Mouse (Mus musculus) gastrocnemius, postnatal 25 days (tissue): ENCODE results near the gene Midn. TPM values are rescaled to one million over a fixed set of nuclear protein-coding genes. Genes with fewer than 3 reads are reported as not detected.

Source experiments
- DNase-seq: peaks from one replicate; pipeline ENCODE4 v3.0.0; 2022
- total RNA-seq, 2 experiments: library from RNA; stranded (reverse); gene quantifications; 1 replicate in 1 of 2; 2 replicates in 1 of 2; pipeline ENCODE4 v1.2.3; 2021

The Midn gene
- total RNA-seq, 2 experiments from 2014 or later, result 33.7 to 34.8 TPM

DNA sequence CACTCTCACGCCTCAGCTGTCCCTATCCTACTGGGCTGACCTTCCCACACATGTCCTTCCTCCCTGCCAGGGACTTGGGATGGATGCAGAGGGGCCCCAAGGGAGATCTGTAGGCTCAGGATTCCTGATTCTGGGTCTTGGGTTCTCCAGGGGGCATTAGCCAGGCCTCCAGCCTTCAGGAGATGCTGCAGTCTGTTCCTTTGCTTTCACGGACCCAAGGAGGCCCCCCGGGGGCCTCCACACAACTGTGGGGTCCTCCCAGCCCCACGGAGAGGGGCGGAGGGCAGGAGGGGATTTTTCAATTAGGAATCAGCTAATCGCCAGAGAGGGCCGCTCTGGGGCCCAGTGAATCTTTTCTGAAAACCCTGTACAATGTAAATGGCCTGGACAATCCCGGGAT is 46.4 kb downstream of the Midn start:
- no peak for DNase-seq

- no peak for DNase-seq
These were observed 48.1 kb downstream of the Midn start for GRCm38 (mm10) chr10:80196167-80196566.

DNA sequence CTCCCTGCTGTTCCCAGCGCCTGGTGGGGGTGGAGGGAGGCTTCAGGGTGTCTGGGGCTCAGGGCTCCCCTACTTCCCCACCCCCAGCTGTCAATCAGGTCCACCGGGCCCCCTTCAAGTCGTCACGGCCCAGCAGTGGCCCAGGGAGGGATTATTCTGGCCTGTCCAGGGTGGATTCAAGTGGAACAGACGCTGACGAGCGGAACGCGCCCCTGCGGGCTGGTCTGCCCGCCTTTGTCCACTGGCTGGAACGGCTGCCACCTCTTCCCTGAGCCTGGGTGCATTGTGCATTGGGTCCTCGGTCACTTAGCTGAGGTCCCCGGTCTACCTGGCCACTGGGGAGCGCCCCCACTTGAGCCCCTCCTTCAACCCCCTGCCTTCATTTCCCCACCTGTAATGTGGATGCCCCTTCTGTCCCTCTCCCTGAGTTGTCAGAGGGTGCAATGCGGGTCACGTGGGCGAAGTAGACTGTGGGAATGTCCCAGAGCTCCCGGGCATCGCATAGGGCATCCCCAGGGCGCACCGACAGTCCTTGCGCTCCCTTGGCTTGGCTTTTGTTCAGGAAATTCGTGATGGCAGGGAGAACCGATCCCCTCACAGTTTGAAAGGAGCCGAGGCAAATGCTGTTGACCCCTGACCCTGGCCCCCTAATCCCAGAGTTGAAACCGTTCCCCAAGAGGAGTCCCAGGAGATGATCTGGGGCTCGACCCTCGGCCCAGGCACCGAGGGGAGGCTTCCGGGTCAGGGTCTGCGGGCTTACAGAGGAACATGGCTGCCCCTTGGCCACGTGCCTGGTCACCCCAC is 48.9 kb downstream of the Midn start:
- DNase-seq, result no peak

DNA sequence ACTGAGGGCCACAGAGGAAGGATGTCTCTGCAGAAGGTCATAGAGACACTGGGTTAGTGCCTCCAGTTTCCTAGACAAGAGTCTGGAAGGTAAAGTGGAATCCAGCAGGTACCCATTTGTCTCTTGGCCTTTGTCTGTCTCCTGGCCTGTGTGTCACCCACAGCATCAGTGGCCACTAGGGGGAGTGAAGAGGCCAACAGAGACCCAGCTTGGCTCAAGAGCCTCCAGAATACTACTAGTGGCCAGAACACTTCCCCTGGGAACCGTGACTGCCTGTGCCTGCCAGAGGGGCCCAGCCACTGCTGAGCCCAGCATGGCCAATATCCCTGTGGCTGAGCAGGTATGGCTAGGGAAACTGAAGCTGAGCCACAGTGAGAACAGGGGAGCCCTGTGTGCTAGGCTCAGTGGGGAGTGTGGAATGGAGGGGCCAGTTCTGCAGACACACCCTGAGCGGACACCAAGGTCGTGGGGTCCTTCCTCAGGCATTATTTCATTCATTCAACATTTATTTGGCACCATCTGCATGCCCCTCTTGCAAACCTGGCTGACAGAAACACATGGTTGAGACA is 51.5 kb downstream of the Midn start:
- DNase-seq, result peak; percentile 69

DNA sequence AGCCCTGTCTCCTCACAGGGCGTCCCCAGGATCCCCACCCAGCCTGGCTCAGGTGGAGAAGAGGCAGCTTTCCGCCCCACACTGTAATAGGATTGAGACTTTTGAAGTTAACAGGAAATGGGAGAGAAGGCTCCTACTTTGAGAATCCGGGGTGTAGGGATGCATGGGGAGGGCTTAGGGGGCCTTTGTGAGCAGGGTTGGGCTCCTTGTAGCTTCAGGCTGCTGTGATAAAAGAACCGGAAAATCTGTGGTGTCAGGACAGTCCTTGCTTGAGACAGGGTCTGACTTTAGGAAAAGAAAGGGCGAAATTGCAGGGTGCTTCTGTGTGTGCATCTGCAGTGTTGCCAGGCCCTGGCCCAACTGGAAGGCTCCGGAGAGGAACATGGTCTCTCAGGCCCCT is 52.4 kb downstream of the Midn start:
- no peak for DNase-seq

DNA sequence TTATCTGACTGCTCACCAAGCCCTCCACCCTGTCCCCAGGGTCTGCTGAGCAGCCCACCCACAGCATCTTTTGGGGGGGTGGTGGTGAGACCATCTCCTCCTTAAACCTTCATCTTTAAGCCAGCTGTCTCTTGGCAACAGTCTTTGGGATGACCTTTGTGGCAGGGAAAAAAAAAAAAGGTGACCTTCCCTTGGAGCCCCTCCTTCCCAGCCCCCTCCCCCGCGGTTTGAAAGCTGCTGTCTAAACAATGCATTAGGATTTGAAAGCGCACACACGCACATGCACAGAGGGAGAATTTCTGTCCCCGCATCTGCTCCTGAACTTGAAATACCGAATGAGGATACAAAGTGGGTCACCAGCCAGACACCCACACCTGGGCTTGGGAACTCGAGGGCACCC is 56.0 kb downstream of the Midn start:
- DNase-seq, result no peak

DNA sequence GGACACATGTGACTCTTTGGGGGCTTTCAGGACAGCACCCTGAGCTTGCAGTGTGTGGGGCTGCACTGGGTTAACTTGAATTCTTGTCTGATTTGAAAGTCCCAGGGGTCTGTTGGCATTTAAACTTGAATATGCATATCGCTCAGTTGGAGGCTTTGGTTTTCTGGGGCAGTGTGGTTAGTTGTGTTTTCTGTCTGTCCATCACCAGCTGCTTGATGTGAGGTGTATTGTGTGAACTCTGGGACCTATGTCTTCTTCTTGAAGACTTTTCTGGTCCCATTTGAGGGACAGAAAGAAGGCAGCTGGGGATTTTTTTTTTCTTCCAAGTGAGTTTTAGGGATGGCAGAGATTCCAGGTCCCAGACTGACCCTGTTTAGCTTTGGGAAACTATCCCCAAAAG is 59.1 kb downstream of the Midn start:
- no peak for DNase-seq

GRCm38 (mm10) chr10:80207676-80208075 is 59.6 kb downstream of the Midn start:
- no peak for DNase-seq

Other genes starting within 250 kb of the Midn start
- gene Med16, start 239.3 kb upstream of the Midn start, total RNA-seq, result 10 to 100 TPM; 29.2 to 34.4 TPM
- not detected for gene Gm26602, start 237.4 kb upstream of the Midn start, total RNA-seq
- under 1 TPM; 0.18 to 0.29 TPM for gene Kiss1r, start 231.3 kb upstream of the Midn start, total RNA-seq
- 100 to 1,000 TPM; 103 to 113 TPM for gene R3hdm4, start 227.1 kb upstream of the Midn start, total RNA-seq
- 1 to 10 TPM; 2.4 to 2.8 TPM for gene Arid3a, start 221.2 kb upstream of the Midn start, total RNA-seq
- gene Wdr18, start 188.1 kb upstream of the Midn start, total RNA-seq, result 10 to 100 TPM; 16.4 to 18.0 TPM
- gene Grin3b, start 177.6 kb upstream of the Midn start, total RNA-seq, result not detected
- gene Tmem259, start 163.9 kb upstream of the Midn start, total RNA-seq, result 10 to 100 TPM; 70.1 to 80.6 TPM
- gene Cnn2, start 159.7 kb upstream of the Midn start, total RNA-seq, result 1 to 10 TPM; 8.5 to 9.4 TPM
- 1 to 10 TPM; 4.9 to 5.7 TPM for gene Abca7, start 151.8 kb upstream of the Midn start, total RNA-seq
- 1 to 10 TPM; 1.0 to 2.1 TPM for gene Arhgap45, start 131.6 kb upstream of the Midn start, total RNA-seq
- gene Polr2e, start 108.5 kb upstream of the Midn start, total RNA-seq, result 10 to 100 TPM; 43.2 to 45.5 TPM
- 100 to 1,000 TPM; 527 to 618 TPM for gene Gpx4, start 101.1 kb upstream of the Midn start, total RNA-seq
- gene Sbno2, start 42.7 kb upstream of the Midn start, total RNA-seq, result 1 to 10 TPM; 5.6 to 6.7 TPM
- gene Stk11, start 32.5 kb upstream of the Midn start, total RNA-seq, result 100 to 1,000 TPM in 1 of 2 experiments, 10 to 100 TPM in 1; 99.8 to 120 TPM
- 100 to 1,000 TPM; 634 to 665 TPM for gene Atp5d, start 9.6 kb upstream of the Midn start, total RNA-seq
- gene Cbarp, start 7.4 kb upstream of the Midn start, total RNA-seq, result 1 to 10 TPM; 1.2 to 1.6 TPM
- 10 to 100 TPM; 17.3 to 21.4 TPM for gene Cirbp, start 17.7 kb downstream of the Midn start, total RNA-seq
- gene 1600002K03Rik, start 24.7 kb downstream of the Midn start, total RNA-seq, result 1 to 10 TPM; 5.1 to 5.9 TPM
- gene Efna2, start 31.2 kb downstream of the Midn start, total RNA-seq, result under 1 TPM; 0.26 to 0.54 TPM
- gene Mum1, start 78.2 kb downstream of the Midn start, total RNA-seq, result 10 to 100 TPM; 14.5 to 14.8 TPM
- 100 to 1,000 TPM; 508 to 524 TPM for gene Ndufs7, start 100.8 kb downstream of the Midn start, total RNA-seq
- 10 to 100 TPM; 50.9 to 53.1 TPM for gene Gamt, start 112.7 kb downstream of the Midn start, total RNA-seq
- 10 to 100 TPM; 40.1 to 43.6 TPM for gene Dazap1, start 113.2 kb downstream of the Midn start, total RNA-seq
- gene Rps15, start 144.2 kb downstream of the Midn start, total RNA-seq, result 100 to 1,000 TPM; 575 to 593 TPM
- gene Apc2, start 147.7 kb downstream of the Midn start, total RNA-seq, result under 1 TPM; 0.59 to 0.82 TPM
- 1 to 10 TPM; 6.5 to 7.0 TPM for gene 2310011J03Rik, start 172.3 kb downstream of the Midn start, total RNA-seq
- 1 to 10 TPM in 1 of 2 experiments, under 1 TPM in 1; 0.84 to 1.1 TPM for gene Pcsk4, start 181.2 kb downstream of the Midn start, total RNA-seq
- gene Reep6, start 181.7 kb downstream of the Midn start, total RNA-seq, result 1 to 10 TPM; 1.1 to 2.8 TPM
- 10 to 100 TPM; 38.8 to 70.8 TPM for gene Adamtsl5, start 200.1 kb downstream of the Midn start, total RNA-seq
- gene Plk5, start 208.2 kb downstream of the Midn start, total RNA-seq, result under 1 TPM; 0.13 TPM
- gene Mex3d, start 239.4 kb downstream of the Midn start, total RNA-seq, result 1 to 10 TPM; 3.9 to 4.3 TPM